Mouse (Mus musculus): ENCODE results near the gene Rxrg. TPM values are rescaled to one million over a fixed set of nuclear protein-coding genes. Genes with fewer than 3 reads are reported as not detected.

The Rxrg gene
- polyA plus RNA-seq, 1 experiment from 2014 or later, result 9.3 TPM

Other genes starting within 250 kb of the Rxrg start
- gene Aldh9a1, start 248.4 kb upstream of the Rxrg start, polyA plus RNA-seq (2014; fragmentation: Nextera tagmentation; extraction: Ambion mirVana), result 32.3 and 36.4 TPM in 2 replicates
- gene Mgst3, start 204.5 kb upstream of the Rxrg start, polyA plus RNA-seq (2014; fragmentation: Nextera tagmentation; extraction: Ambion mirVana), result 189 and 205 TPM in 2 replicates
- not detected in 2 replicates for gene Lrrc52, start 131.6 kb upstream of the Rxrg start, polyA plus RNA-seq (2014; fragmentation: Nextera tagmentation; extraction: Ambion mirVana)
- 3.3 and 4.7 TPM in 2 replicates for gene Lmx1a, start 90.9 kb downstream of the Rxrg start, polyA plus RNA-seq (2014; fragmentation: Nextera tagmentation; extraction: Ambion mirVana)

Data from hindbrain, embryonic 14.5 days (tissue).